Mouse (Mus musculus) liver (tissue): Measurements from ENCODE around the gene Abcc2.

Experiments
- DNase-seq: peaks from one replicate; pipeline ENCODE4 v3.0.0-alpha.2; 2020; ENCODE audit warnings: mixed read lengths

Gene Abcc2

GRCm38 (mm10) chr19:43781980-43782379, at the start of gene Abcc2:
TSS of gene Abcc2 (plus strand) at chr19:43782192.
- no peak for DNase-seq

GRCm38 (mm10) chr19:43738409-43738808, 43.6 kb upstream of the Abcc2 start:
- no peak for DNase-seq

- no peak for DNase-seq
Observed at GRCm38 (mm10) chr19:43743401-43743800, 38.6 kb upstream of the Abcc2 start.

DNA sequence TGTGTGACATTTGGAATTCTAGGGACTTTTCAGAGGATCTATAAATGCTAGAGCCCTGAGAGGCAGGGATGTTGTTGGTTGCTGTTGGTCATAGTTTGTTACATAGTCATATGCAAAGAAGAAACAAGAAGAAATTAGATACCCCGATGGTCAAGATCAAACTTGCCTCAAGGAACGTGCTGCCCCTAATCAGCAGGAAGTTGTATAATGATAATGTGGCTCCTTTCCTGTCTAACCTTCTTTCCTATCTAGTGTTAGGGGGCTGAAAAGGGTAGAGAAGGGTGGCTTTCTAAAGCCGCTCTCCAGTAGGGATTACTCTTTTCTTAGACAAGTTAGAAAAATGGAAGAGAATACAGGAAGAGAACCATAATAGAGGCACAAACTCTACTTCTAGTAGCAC, 36.3 kb upstream of the Abcc2 start:
- no peak for DNase-seq

GRCm38 (mm10) chr19:43747877-43748276, 34.1 kb upstream of the Abcc2 start:
- DNase-seq, result no peak

- no peak for DNase-seq
Observed at GRCm38 (mm10) chr19:43750008-43750407, 32.0 kb upstream of the Abcc2 start.

DNA sequence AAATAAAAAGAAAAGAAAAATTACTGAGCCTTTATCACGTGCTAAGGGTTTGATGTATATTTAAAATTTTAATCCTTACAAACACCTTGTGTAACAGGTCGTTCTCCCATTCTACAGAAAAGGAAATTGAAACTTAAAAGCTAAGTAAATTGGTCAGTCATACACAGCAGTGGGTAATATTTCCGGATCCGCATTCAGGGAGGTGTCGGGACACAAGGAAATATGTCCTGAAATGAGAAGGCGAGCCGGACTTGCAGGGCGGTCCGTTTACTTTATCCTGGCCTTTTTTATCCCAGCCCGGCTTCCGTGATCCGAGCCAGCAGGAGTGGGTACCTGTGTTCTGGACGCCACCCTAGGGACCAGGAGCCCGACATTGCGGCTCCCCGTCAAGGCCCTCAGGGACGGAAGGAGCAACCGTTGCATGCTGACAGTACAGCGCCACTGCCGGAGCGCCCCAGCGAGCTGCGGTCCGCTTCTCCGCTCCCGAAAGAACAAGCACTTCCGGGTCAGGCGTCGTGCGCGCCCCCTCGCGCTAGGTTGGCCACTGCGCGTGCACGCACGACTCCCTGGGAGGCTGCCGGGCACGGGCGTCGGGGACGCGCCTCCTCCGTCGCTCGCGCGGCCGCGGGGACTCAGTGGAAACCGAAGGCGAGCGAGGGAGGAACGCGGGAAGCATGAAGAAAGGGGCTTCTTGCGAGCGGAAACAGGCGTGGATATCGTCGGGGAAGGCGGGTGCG, 29.3 kb upstream of the Abcc2 start, which contains the start of the genes Cutc and Cox15:
Cutc (plus strand) TSS at position 508 of the 737 bp plus-strand sequence.
Cox15 (minus strand) TSS at position 512 of the 737 bp plus-strand sequence.
- DNase-seq, result peak; percentile 96

GRCm38 (mm10) chr19:43753226-43753835, 28.7 kb upstream of the Abcc2 start:
- peak; percentile 89 for DNase-seq

GRCm38 (mm10) chr19:43754237-43754636, 27.8 kb upstream of the Abcc2 start:
- DNase-seq, result no peak

DNA sequence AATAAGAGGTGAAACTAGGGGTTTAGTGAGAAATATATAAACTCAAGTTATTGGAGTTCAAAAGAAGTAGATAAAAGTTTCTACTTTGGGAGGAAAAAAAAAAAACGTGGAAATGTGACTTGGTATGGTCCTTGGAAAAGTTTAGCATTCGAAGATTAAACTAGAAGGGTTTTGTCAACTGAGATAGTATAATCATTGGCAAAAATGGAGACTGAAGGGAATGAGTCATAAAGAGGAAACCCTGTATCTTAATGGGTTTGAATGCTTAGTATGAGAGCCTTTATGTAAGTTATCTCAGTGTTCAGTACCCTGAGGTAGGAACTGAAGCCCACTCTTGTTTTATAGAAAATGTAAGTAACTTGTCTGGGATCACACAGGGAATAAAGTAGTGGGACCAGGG, 27.1 kb upstream of the Abcc2 start:
- no peak for DNase-seq

- DNase-seq, result peak; percentile 87
Observed at GRCm38 (mm10) chr19:43760504-43760903, 21.5 kb upstream of the Abcc2 start.

DNA sequence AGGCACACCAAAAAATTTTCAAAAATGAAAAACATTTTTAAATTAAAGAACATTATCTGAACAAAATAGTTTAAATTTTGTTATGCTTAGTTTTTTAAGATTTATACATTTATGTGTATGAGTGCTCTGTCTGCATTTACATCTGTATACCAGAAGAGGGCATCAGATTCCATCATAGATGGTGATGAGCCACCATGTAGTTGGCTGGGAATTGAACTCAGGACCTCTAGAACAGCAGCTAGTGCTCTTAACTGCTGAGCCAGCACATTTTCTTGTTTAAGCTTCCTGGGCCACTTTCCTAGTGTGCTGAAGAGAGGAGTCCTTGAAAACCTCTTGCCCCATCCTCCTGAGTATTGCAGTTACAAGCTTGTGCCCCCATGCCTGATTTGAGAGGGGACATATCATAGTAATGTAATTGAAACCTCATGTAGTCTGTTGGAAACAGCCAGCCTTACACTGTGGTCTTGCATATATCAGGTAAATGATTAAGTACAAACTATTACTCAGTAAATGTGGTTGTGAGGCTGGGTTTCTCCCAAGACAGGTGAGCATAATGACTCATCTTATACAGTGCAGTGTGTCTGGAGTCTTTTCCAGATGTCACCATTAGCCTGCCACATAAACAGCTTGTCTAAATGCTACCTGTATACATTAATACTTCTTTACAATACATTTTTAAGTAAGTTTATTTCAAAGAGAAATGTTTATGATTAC, 20.3 kb upstream of the Abcc2 start:
- no peak for DNase-seq

GRCm38 (mm10) chr19:43762410-43762809, 19.6 kb upstream of the Abcc2 start:
- no peak for DNase-seq

- no peak for DNase-seq
Observed at GRCm38 (mm10) chr19:43766451-43766850, 15.5 kb upstream of the Abcc2 start.

- DNase-seq, result no peak
Observed at GRCm38 (mm10) chr19:43767549-43768322, 14.3 kb upstream of the Abcc2 start.

DNA sequence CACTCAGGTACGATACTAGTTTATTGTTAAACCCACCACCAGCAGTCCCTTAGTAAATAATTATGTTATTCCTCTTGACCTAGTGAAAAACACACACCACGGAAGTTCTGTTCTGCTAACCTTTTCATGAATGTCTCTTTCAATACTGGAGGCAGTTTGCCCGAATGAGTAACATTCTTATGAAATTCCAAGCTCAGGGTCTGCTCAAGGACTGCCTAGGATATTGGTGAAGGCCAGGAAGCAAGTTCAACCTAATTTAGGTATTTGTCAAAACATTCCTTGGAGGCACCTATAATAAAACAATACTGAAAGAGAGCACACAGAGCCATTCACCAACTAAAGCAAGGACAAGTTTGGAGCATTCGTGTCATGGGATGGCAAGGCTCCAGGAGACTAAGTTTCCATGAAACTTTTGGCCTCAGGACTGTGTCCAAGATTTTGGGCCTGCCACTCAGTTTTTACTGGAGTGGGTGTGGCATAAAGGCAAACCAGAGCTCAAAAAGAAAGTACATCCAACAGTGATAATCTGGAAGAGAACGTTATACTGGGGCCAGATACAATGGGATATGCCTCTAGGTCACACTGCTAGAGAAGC, 12.5 kb upstream of the Abcc2 start:
- DNase-seq, result no peak

DNA sequence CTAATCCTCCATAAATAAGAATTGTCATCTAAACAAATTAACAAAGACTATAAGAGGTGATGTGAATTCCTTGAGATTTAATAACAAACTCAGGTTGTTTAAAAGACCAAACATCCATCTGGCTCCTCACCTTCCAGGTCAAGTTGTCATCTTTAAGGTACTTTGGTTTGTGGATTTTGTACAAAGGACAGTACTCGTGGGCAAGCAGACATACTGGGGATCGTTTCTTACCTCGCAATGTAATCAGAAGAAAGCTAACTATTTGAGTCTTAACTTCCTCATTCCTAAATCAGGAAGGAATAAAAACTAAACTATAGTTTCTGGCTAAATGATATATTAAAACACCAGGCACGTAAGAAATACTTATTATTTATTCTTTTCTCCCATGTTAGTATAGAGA, 11.4 kb upstream of the Abcc2 start:
- no peak for DNase-seq

DNA sequence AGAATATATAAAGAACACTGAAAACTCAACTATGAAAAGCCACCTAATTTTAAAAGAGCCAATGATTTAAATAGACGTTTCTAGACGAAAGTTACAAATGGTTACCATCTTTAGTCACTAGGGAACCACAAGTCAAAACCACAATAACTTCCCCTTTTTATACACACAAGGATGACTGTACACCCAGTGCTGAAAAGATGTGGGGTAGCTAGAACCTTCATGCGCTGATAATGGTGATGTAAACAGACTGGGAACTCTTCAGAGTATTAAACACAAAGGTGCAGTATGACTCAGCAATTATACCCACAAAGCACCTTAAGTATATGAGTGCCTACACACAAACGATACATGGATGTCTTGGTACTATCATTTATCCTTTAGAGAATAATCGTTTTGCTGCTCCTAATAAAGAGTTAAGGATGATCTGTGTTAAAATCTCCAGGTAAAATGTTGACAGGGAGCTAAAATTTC, 10.5 kb upstream of the Abcc2 start:
- DNase-seq, result no peak

DNA sequence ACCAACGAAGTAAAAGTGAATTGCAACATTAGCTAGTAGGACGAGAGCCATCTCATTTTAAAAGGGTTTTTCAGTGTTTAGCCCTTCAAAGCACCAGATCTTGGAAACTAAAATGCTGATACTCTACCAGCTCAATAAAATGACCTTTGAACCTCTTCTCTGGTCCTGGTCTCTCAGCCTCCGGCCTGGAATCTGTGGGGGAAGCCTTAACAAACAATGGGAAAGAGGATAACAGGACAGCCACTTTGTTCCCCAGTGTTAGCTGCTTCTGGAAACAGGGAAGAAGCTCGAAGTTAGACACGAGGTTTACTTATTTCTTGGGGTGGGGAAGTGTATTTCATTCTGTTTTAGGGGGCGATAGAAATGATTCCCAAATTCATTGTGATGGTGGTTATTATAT, 9.7 kb upstream of the Abcc2 start:
- no peak for DNase-seq

- no peak for DNase-seq
Observed at GRCm38 (mm10) chr19:43775433-43775832, 6.6 kb upstream of the Abcc2 start.

GRCm38 (mm10) chr19:43776561-43776960, 5.4 kb upstream of the Abcc2 start:
- DNase-seq, result no peak

DNA sequence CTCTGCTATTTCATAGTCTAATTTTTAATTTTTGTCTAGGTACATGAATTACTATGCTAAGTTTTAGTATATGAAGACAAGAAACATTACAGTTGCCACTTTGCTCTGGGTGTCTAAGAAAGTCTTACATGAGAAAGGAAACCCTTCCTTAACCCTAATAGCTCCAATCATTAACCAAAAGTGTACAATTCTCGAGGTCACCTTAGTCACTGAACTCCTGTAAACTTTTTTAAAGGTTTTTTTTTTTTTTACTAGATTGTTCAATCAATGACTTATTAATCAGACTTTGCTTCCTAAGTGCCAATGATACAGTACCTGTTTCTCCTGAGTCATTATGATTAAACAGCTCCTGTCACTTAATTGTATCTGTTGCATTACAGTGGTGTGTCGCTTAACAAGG, 4.7 kb upstream of the Abcc2 start:
- DNase-seq, result no peak
